Mouse (Mus musculus) small intestine, adult 2 months (tissue): ENCODE data around the gene Nepro. TPM values are rescaled to one million over a fixed set of nuclear protein-coding genes. Genes with fewer than 3 reads are reported as not detected.

Experiments used
- H3K27ac ChIP-seq: fragments of 200-500 bp; 2 replicates; pipeline ENCODE4 v1.5.1; 2012; ENCODE audit warnings: low read depth, low read length, control low read depth, inconsistent platforms; ENCODE audit not compliant: insufficient read depth
- H3K27me3 ChIP-seq: fragments of 200-500 bp; 2 replicates; pipeline ENCODE4 v1.6.1; 2012; ENCODE audit warnings: mild to moderate bottlenecking, moderate library complexity, low read length, inconsistent platforms; ENCODE audit not compliant: control insufficient read depth, insufficient read depth
- H3K36me3 ChIP-seq: fragments of 200-500 bp; 2 replicates; pipeline ENCODE4 v1.6.1; 2012; ENCODE audit warnings: mild to moderate bottlenecking, low read length, control low read depth, inconsistent platforms; ENCODE audit not compliant: control insufficient read depth, insufficient read depth
- H3K4me1 ChIP-seq: fragments of 200-500 bp; 2 replicates; pipeline ENCODE4 v1.6.1; 2012; ENCODE audit warnings: low read length, inconsistent platforms, mixed read lengths; ENCODE audit not compliant: control insufficient read depth, insufficient read depth, insufficient read length
- H3K4me3 ChIP-seq: fragments of 200-500 bp; 2 replicates; pipeline ENCODE4 v1.5.1; 2012; ENCODE audit warnings: low read depth, mild to moderate bottlenecking, control low read depth, inconsistent platforms, low read length, moderate library complexity
- CTCF ChIP-seq: fragments of 200-500 bp; IDR thresholded peaks from 2 replicates; pipeline ENCODE4 v1.5.1; 2012; ENCODE audit warnings: low read depth, mild to moderate bottlenecking, control low read depth, inconsistent platforms, low read length, moderate library complexity, mixed read lengths; ENCODE audit not compliant: insufficient replicate concordance, insufficient read length; ENCODE audit errors: extremely low read depth
- POLR2A ChIP-seq: fragments of 200-500 bp; IDR thresholded peaks from 2 replicates; pipeline ENCODE4 v1.6.1; 2012; ENCODE audit warnings: low read depth, mild to moderate bottlenecking, control low read depth, inconsistent platforms, low read length, moderate library complexity
- WGBS: fragments of 180-500 bp; shearing (Covaris S2); methylation state at CpG from one replicate; pipeline ENCODE4 v1.1.7; 2018; 5-methylcytosine and 5-hydroxymethylcytosine counted together
- polyA plus RNA-seq: library from polyadenylated mRNA; depleted of rRNA; stranded (reverse); fragments of >200 nt; gene quantifications from 2 replicates; pipeline ENCODE4 v1.2.3, GENCODE M21; 2012

Nepro gene
- polyA plus RNA-seq, 1 experiment, result 2.1 TPM

- no peak for TF ChIP-seq POLR2A
- TF ChIP-seq CTCF, result no peak
Measured at GRCm38 (mm10) chr16:44686991-44687718, 36.9 kb upstream of the Nepro start.

GRCm38 (mm10) chr16:44687719-44688420, 36.2 kb upstream of the Nepro start:
- H3K27ac ChIP-seq, result no peak overlapping the region
- H3K36me3 ChIP-seq, result no peaks in the 10 kb centered on the region
- WGBS, result 52% methylated on average over 18 of the region's 18 CpGs

More at GRCm38 (mm10) chr16:44686991-44687718, 36.9 kb upstream of the Nepro start:
- Histone ChIP-seq H3K27ac (no peak overlapping the region), H3K4me1 (peaks cover 3% of the 10 kb centered on the region; the same call in 1 of the 2 replicates), H3K4me3 (no peak overlapping the region), H3K27me3 (no peaks in the 10 kb centered on the region), H3K36me3 (no peaks in the 10 kb centered on the region)
- WGBS, result 86% methylated on average over 20 of the region's 20 CpGs

GRCm38 (mm10) chr16:44688507-44688906, 35.6 kb upstream of the Nepro start:
- Histone ChIP-seq H3K27ac (no peak overlapping the region), H3K36me3 (no peaks in the 10 kb centered on the region), H3K4me1 (peaks cover 3% of the 10 kb centered on the region; the same call in 1 of the 2 replicates), H3K4me3 (no peak overlapping the region), H3K27me3 (no peaks in the 10 kb centered on the region)
- WGBS, result 28% methylated on average over 4 of the region's 4 CpGs
- TF ChIP-seq CTCF, result no peak
- TF ChIP-seq POLR2A, result no peak

More at GRCm38 (mm10) chr16:44687719-44688420, 36.2 kb upstream of the Nepro start:
- TF ChIP-seq POLR2A (no peak), CTCF (no peak)
- no peaks in the 10 kb centered on the region for H3K27me3 ChIP-seq
- peaks cover 3% of the 10 kb centered on the region; the same call in 1 of the 2 replicates for H3K4me1 ChIP-seq
- H3K4me3 ChIP-seq, result no peak overlapping the region

- TF ChIP-seq CTCF, result no peak
- TF ChIP-seq POLR2A, result no peak
- no peaks in the 10 kb centered on the region for H3K27me3 ChIP-seq
Measured at GRCm38 (mm10) chr16:44690501-44690900, 33.6 kb upstream of the Nepro start.

GRCm38 (mm10) chr16:44691066-44691465, 33.0 kb upstream of the Nepro start:
- Histone ChIP-seq H3K36me3 (no peaks in the 10 kb centered on the region), H3K27ac (no peak overlapping the region), H3K4me3 (no peak overlapping the region), H3K4me1 (peaks cover 3% of the 10 kb centered on the region; the same call in 1 of the 2 replicates), H3K27me3 (no peaks in the 10 kb centered on the region)
- no peak for TF ChIP-seq POLR2A
- no peak for TF ChIP-seq CTCF
- 65% methylated on average over 2 of the region's 2 CpGs for WGBS

More at GRCm38 (mm10) chr16:44690501-44690900, 33.6 kb upstream of the Nepro start:
- Histone ChIP-seq H3K4me1 (peaks cover 3% of the 10 kb centered on the region; the same call in 1 of the 2 replicates), H3K36me3 (no peaks in the 10 kb centered on the region), H3K27ac (no peak overlapping the region), H3K4me3 (no peak overlapping the region)
- 75% methylated on average over 2 of the region's 2 CpGs for WGBS

GRCm38 (mm10) chr16:44691561-44692141, 32.5 kb upstream of the Nepro start:
- 19% methylated on average over 17 of the region's 17 CpGs for WGBS
- Histone ChIP-seq H3K4me3 (peak overlapping the region; percentile 32), H3K36me3 (no peaks in the 10 kb centered on the region), H3K27ac (0 out of 2 replicates have a peak overlapping the region, but pooled peaks have one; percentile 22), H3K27me3 (no peaks in the 10 kb centered on the region), H3K4me1 (peaks cover 3% of the 10 kb centered on the region; the same call in 1 of the 2 replicates)
- TF ChIP-seq CTCF, result no peak
- TF ChIP-seq POLR2A, result no peak
